Mouse (Mus musculus) MEL (cell line): ENCODE results near the gene Hpca. TPM values are rescaled to one million over a fixed set of nuclear protein-coding genes. Genes with fewer than 3 reads are reported as not detected.

ENCODE experiments used
- DNase-seq: peaks from one replicate; pipeline ENCODE4 v3.0.0; 2011; ENCODE audit warnings: low read depth, low spot score
- H3K27ac ChIP-seq: 2 replicates; pipeline ENCODE4 v1.5.1; 2012; ENCODE audit warnings: low read depth, mild to moderate bottlenecking, control low read depth, low read length, moderate library complexity; ENCODE audit not compliant: control insufficient read depth
- H3K27me3 ChIP-seq, 2 experiments: fragments of 150-350 bp in 1 of 2; sonication (generic) in 1 of 2; 2 replicates each; pipeline ENCODE4 v1.6.1; 2012; ENCODE audit warnings: low read length in 2 of 2, mild to moderate bottlenecking in 2 of 2, improper control_type of control experiment in 1 of 2, moderate library complexity in 1 of 2; ENCODE audit not compliant: insufficient read depth in 2 of 2, control insufficient read depth in 1 of 2
- H3K36me3 ChIP-seq, 2 experiments: 2 replicates each; pipeline ENCODE4 v1.6.1; 2012 to 2014; ENCODE audit warnings: low read length in 2 of 2, improper control_type of control experiment in 1 of 2, inconsistent platforms in 1 of 2, mild to moderate bottlenecking in 1 of 2; ENCODE audit not compliant: insufficient read depth in 2 of 2, control insufficient read depth in 1 of 2
- H3K4me1 ChIP-seq, 2 experiments: fragments of 150-350 bp in 1 of 2; sonication (generic) in 1 of 2; 2 replicates each; pipeline ENCODE4 v1.6.1; 2012; ENCODE audit warnings: low read length in 2 of 2, improper control_type of control experiment in 1 of 2, mild to moderate bottlenecking in 1 of 2; ENCODE audit not compliant: insufficient read depth in 2 of 2, control insufficient read depth in 1 of 2
- H3K4me3 ChIP-seq, 2 experiments: fragments of 150-350 bp in 1 of 2; sonication (generic) in 1 of 2; 2 replicates each; pipeline ENCODE4 v1.5.1; 2012; ENCODE audit warnings: low read depth in 2 of 2, low read length in 2 of 2, mild to moderate bottlenecking in 2 of 2, moderate library complexity in 2 of 2, control low read depth in 1 of 2, improper control_type of control experiment in 1 of 2; ENCODE audit not compliant: control insufficient read depth in 1 of 2, insufficient read depth in 1 of 2
- H3K79me2 ChIP-seq: 2 replicates; pipeline ENCODE4 v1.6.1; 2012; ENCODE audit warnings: mild to moderate bottlenecking, low read length, moderate library complexity; ENCODE audit not compliant: control insufficient read depth, poor library complexity, insufficient read depth
- H3K9ac ChIP-seq: 2 replicates; pipeline ENCODE4 v1.6.1; 2012; ENCODE audit warnings: low read depth, mild to moderate bottlenecking, control low read depth, low read length, moderate library complexity; ENCODE audit not compliant: control insufficient read depth, poor library complexity, severe bottlenecking
- H3K9me3 ChIP-seq: fragments of 150-350 bp; sonication (generic); replicated peaks from 2 replicates; pipeline ENCODE4 v1.6.1; 2012; ENCODE audit warnings: mild to moderate bottlenecking, low read length, improper control_type of control experiment, moderate library complexity; ENCODE audit not compliant: insufficient read depth
- BHLHE40 ChIP-seq: IDR thresholded peaks from 2 replicates; pipeline ENCODE4 v1.6.1; 2012; ENCODE audit warnings: low read depth, mild to moderate bottlenecking, inconsistent platforms, low read length, improper control_type of control experiment, borderline replicate concordance
- CHD2 ChIP-seq: IDR thresholded peaks from 2 replicates; pipeline ENCODE4 v1.6.1; 2011; ENCODE audit warnings: low read length, improper control_type of control experiment
- E2F4 ChIP-seq: IDR thresholded peaks from 2 replicates; pipeline ENCODE4 v1.6.1; 2011; ENCODE audit warnings: low read depth, low read length, improper control_type of control experiment, borderline replicate concordance
- ELF1 ChIP-seq: IDR thresholded peaks from 2 replicates; pipeline ENCODE4 v1.6.1; 2014; ENCODE audit warnings: low read depth, mild to moderate bottlenecking, inconsistent platforms, low read length, improper control_type of control experiment, moderate library complexity
- ETS1 ChIP-seq: IDR thresholded peaks from 2 replicates; pipeline ENCODE4 v1.6.1; 2012; ENCODE audit warnings: low read depth, mild to moderate bottlenecking, inconsistent platforms, low read length, improper control_type of control experiment, moderate library complexity
- GABPA ChIP-seq: IDR thresholded peaks from 2 replicates; pipeline ENCODE4 v1.6.1; 2012; ENCODE audit warnings: low read depth, mild to moderate bottlenecking, inconsistent platforms, low read length, improper control_type of control experiment, moderate library complexity
- GATA1 ChIP-seq: IDR thresholded peaks from 2 replicates; pipeline ENCODE4 v1.6.1; 2011; ENCODE audit warnings: low read depth, low read length, improper control_type of control experiment
- HCFC1 ChIP-seq: IDR thresholded peaks from 2 replicates; pipeline ENCODE4 v1.6.1; 2012; ENCODE audit warnings: low read depth, mild to moderate bottlenecking, inconsistent platforms, low read length, improper control_type of control experiment, moderate library complexity
- JUND ChIP-seq: IDR thresholded peaks from 2 replicates; pipeline ENCODE4 v1.6.1; 2011; ENCODE audit warnings: low read depth, mild to moderate bottlenecking, improper control_type of control experiment, low read length
- MEF2A ChIP-seq: IDR thresholded peaks from 2 replicates; pipeline ENCODE4 v1.6.1; 2014; ENCODE audit warnings: low read depth, mild to moderate bottlenecking, inconsistent platforms, low read length, improper control_type of control experiment; ENCODE audit not compliant: poor library complexity, insufficient replicate concordance, severe bottlenecking; ENCODE audit errors: extremely low read depth
- MXI1 ChIP-seq: IDR thresholded peaks from 2 replicates; pipeline ENCODE4 v1.6.1; 2011; ENCODE audit warnings: mild to moderate bottlenecking, low read depth, low read length, improper control_type of control experiment
- MYC ChIP-seq: IDR thresholded peaks from 2 replicates; pipeline ENCODE4 v1.6.1; 2011; ENCODE audit warnings: low read depth, mild to moderate bottlenecking, low read length, improper control_type of control experiment, moderate library complexity
- NRF1 ChIP-seq: IDR thresholded peaks from 2 replicates; pipeline ENCODE4 v1.6.1; 2014; ENCODE audit warnings: low read depth, mild to moderate bottlenecking, inconsistent platforms, low read length, improper control_type of control experiment, moderate library complexity; ENCODE audit not compliant: poor library complexity, insufficient read depth, severe bottlenecking
- POLR2AphosphoS2 ChIP-seq: IDR thresholded peaks from 2 replicates; pipeline ENCODE4 v1.6.1; 2011; ENCODE audit warnings: low read length, improper control_type of control experiment
- RAD21 ChIP-seq: IDR thresholded peaks from 2 replicates; pipeline ENCODE4 v1.6.1; 2011; ENCODE audit warnings: mild to moderate bottlenecking, low read depth, low read length, improper control_type of control experiment
- SIN3A ChIP-seq: IDR thresholded peaks from 2 replicates; pipeline ENCODE4 v1.6.1; 2012; ENCODE audit warnings: low read length, improper control_type of control experiment, inconsistent platforms
- SMC3 ChIP-seq: IDR thresholded peaks from 2 replicates; pipeline ENCODE4 v1.6.1; 2011; ENCODE audit warnings: low read depth, low read length, improper control_type of control experiment
- TAL1 ChIP-seq: IDR thresholded peaks from 2 replicates; pipeline ENCODE4 v1.6.1; 2012; ENCODE audit warnings: mild to moderate bottlenecking, inconsistent platforms, low read length, moderate library complexity, mixed read lengths
- TCF12 ChIP-seq: IDR thresholded peaks from 2 replicates; pipeline ENCODE4 v1.6.1; 2014; ENCODE audit warnings: low read depth, mild to moderate bottlenecking, inconsistent platforms, low read length, improper control_type of control experiment, moderate library complexity
- UBTF ChIP-seq: IDR thresholded peaks from 2 replicates; pipeline ENCODE4 v1.6.1; 2012; ENCODE audit warnings: low read depth, mild to moderate bottlenecking, inconsistent platforms, low read length, improper control_type of control experiment, moderate library complexity, borderline replicate concordance; ENCODE audit not compliant: insufficient read depth
- USF1 ChIP-seq: IDR thresholded peaks from 2 replicates; pipeline ENCODE4 v1.6.1; 2014; ENCODE audit warnings: low read depth, mild to moderate bottlenecking, inconsistent platforms, low read length, improper control_type of control experiment, moderate library complexity
- USF2 ChIP-seq, 2 experiments: IDR thresholded peaks; 2 replicates each; pipeline ENCODE4 v1.6.1; 2011 to 2012; ENCODE audit warnings: improper control_type of control experiment in 2 of 2, low read length in 2 of 2, borderline replicate concordance in 1 of 2, inconsistent platforms in 1 of 2, low read depth in 1 of 2, mild to moderate bottlenecking in 1 of 2; ENCODE audit not compliant: insufficient read depth in 1 of 2
- ZC3H11A ChIP-seq: IDR thresholded peaks from 2 replicates; pipeline ENCODE4 v1.6.1; 2012; ENCODE audit warnings: low read depth, mild to moderate bottlenecking, inconsistent platforms, low read length, improper control_type of control experiment
- ZKSCAN1 ChIP-seq: IDR thresholded peaks from 2 replicates; pipeline ENCODE4 v1.6.1; 2012; ENCODE audit warnings: low read depth, mild to moderate bottlenecking, inconsistent platforms, low read length, improper control_type of control experiment, moderate library complexity
- ZMIZ1 ChIP-seq: IDR thresholded peaks from 2 replicates; pipeline ENCODE4 v1.6.1; 2012; ENCODE audit warnings: low read depth, mild to moderate bottlenecking, inconsistent platforms, low read length, improper control_type of control experiment, moderate library complexity
- ZNF384 ChIP-seq: IDR thresholded peaks from 2 replicates; pipeline ENCODE4 v1.6.1; 2012; ENCODE audit warnings: low read depth, mild to moderate bottlenecking, inconsistent platforms, low read length, improper control_type of control experiment
- polyA plus RNA-seq, 2 experiments: library from polyadenylated mRNA; stranded (reverse) in 1 of 2; unstranded in 1 of 2; fragments of >175 nt in 1 of 2; fragments of >200 nt in 1 of 2; gene quantifications; 2 replicates each; pipeline versions ENCODE4 v1.2.1 to v1.2.4; 2012; ENCODE audit warnings: low replicate concordance in 2 of 2, low read depth in 1 of 2; ENCODE audit not compliant: insufficient read length in 2 of 2, insufficient read depth in 1 of 2, missing spikeins in 1 of 2
- total RNA-seq: library from RNA; depleted of rRNA; stranded (reverse); fragments of 300-350 nt; gene quantifications from 2 replicates; pipeline ENCODE4 v1.2.3, GENCODE M21; 2012

The Hpca gene
- total and polyA plus RNA-seq, 3 experiments, result 0.39 to 1.1 TPM; not detected in 1

- no peak for DNase-seq
- no peaks in the 10 kb centered on the region for H3K79me2 ChIP-seq
- H3K4me1 ChIP-seq, result no peaks in the 10 kb centered on the region; a peak in 1 of 4 replicates
- H3K27ac ChIP-seq, result no peak overlapping the region
- no peak overlapping the region for H3K4me3 ChIP-seq
- H3K9me3 ChIP-seq, result no peaks in the 10 kb centered on the region
- TF ChIP-seq MEF2A (no peak), E2F4 (no peak), ELF1 (no peak), USF1 (no peak), ZMIZ1 (no peak), POLR2AphosphoS2 (no peak), TCF12 (no peak), CHD2 (no peak), GABPA (no peak), GATA1 (no peak), HCFC1 (no peak), RAD21 (no peak), NRF1 (no peak), ZNF384 (no peak), MXI1 (no peak), USF2 (IDR thresholded peaks at IDR 0.05; ENCODE audit: borderline replicate concordance in 1 of 2, insufficient read depth in 1 of 2, low read depth in 1 of 2, low read length in 2 of 2) (no peak), TAL1 (no peak), ETS1 (no peak), UBTF (no peak)
- no peak overlapping the region for H3K9ac ChIP-seq
- H3K27me3 ChIP-seq, result 0 out of 4 replicates have a peak, but pooled peaks cover 0 to 1% of the 10 kb centered on the region in 2 experiments
- no peaks in the 10 kb centered on the region for H3K36me3 ChIP-seq
Measured at GRCm38 (mm10) chr4:129119708-129120107, 2.1 kb downstream of the Hpca start.

DNA sequence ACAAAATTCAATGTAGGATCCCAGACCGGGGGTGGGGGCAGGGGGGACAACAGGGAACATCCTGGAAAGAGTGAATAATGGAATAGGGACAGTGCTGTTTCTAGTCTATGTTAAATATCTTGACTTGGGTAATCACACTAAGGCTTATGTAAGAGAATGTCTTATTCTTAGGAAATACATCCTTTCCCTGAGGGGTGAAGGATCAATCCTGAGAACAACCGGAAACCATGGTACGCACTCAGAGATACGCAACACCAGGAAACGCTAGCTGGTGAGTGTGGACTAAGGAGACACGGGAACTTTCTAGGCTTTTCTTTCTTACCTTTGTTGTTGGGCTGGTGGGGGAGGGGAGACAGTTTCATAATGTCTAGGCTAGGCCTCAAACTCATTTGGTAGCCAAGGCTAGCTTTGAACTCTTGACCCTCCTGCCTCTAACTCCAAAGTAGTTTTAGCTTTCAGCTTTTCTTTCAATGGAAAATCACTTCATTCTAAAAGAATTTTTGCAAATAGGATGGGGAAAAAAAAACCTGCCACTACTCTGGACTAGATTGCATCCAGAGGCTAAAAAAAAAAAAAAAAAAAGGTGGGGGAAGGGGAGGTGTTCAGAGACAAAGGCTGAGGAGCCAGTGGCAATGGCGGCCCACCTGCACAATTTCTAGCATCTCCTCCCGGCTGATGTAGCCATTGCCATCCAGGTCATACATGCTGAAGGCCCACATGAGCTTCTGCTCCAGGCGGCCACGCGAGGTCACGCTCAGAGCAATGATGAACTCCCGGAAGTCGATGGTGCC lies 3.9 kb downstream of the Hpca start:
- H3K9ac ChIP-seq, result no peak overlapping the region
- 0 out of 4 replicates have a peak, but pooled peaks cover 0 to 1% of the 10 kb centered on the region in 2 experiments for H3K27me3 ChIP-seq
- H3K4me3 ChIP-seq, result no peak overlapping the region
- no peaks in the 10 kb centered on the region for H3K9me3 ChIP-seq
- H3K4me1 ChIP-seq, result no peaks in the 10 kb centered on the region
- no peak overlapping the region for H3K27ac ChIP-seq
- no peaks in the 10 kb centered on the region for H3K36me3 ChIP-seq
- no peak for DNase-seq
- TF ChIP-seq MYC (no peak), BHLHE40 (no peak), ETS1 (no peak), SMC3 (no peak), USF1 (no peak), SIN3A (no peak), JUND (no peak), ZC3H11A (no peak), ZKSCAN1 (no peak)
- TF ChIP-seq, all 39 proteins: peak for 0
- no peaks in the 10 kb centered on the region for H3K79me2 ChIP-seq
